Mouse (Mus musculus): ENCODE data around the gene Gm128.

GRCm38 (mm10) chr3:95264724-95265123 is 23.3 kb upstream of the Gm128 start:
- no peak for TF ChIP-seq CTCF (IDR thresholded peaks at IDR 0.05; ENCODE audit: low read depth)
- no peak for TF ChIP-seq EP300 (IDR thresholded peaks at IDR 0.05; ENCODE audit: low read depth)

All from liver, embryonic 14.5 days (tissue).